Mouse (Mus musculus) left cerebral cortex, postnatal 25 days (tissue): ENCODE results near the gene Duoxa2. TPM values are rescaled to one million over a fixed set of nuclear protein-coding genes. Genes with fewer than 3 reads are reported as not detected.

ENCODE experiments used
- DNase-seq, 2 experiments: peaks; one replicate each; pipeline ENCODE4 v3.0.0; 2022; ENCODE audit warnings: low spot score in 2 of 2, mixed read lengths in 1 of 2
- intact Hi-C: fragments of 180-260 bp; cut with DNase I; formaldehyde crosslinking; loops from one replicate; pipeline ENCODE4 v1.15.1; 2025
- total RNA-seq, 2 experiments: library from RNA; stranded (reverse); gene quantifications; 2 replicates each; pipeline ENCODE4 v1.2.3; 2021

Gene Duoxa2
- total RNA-seq, 2 experiments from 2014 or later: not detected

- DNase-seq: peak in 1 of 2 experiments; percentile 30
- intact Hi-C loops: no loop called here
These were observed 50.6 kb downstream of the Duoxa2 start for GRCm38 (mm10) chr2:122349136-122349785.

GRCm38 (mm10) chr2:122351156-122351930 lies 52.6 kb downstream of the Duoxa2 start:
- DNase-seq: peak; percentile 48 to 91
- intact Hi-C loops: no loop called here

- intact Hi-C loops: no loop called here
- peak; percentile 46 to 61 for DNase-seq
These were observed 53.2 kb downstream of the Duoxa2 start for GRCm38 (mm10) chr2:122351931-122352329.

Other genes starting within 250 kb of the Duoxa2 start
- gene Spg11, start 180.5 kb upstream of the Duoxa2 start, total RNA-seq: 10 to 100 TPM; 14.9 to 16.6 TPM
- gene B2m, start 151.2 kb upstream of the Duoxa2 start, total RNA-seq: 100 to 1,000 TPM; 104 to 107 TPM
- gene Trim69, start 138.2 kb upstream of the Duoxa2 start, total RNA-seq: not detected
- gene Patl2, start 112.7 kb upstream of the Duoxa2 start, total RNA-seq: not detected
- not detected for gene Terb2, start 112.6 kb upstream of the Duoxa2 start, total RNA-seq
- gene Sord, start 64.2 kb upstream of the Duoxa2 start, total RNA-seq: 10 to 100 TPM; 14.8 to 14.9 TPM
- under 1 TPM in 1 of 2 experiments, not detected in 1; 0.07 TPM for gene Duox2, start 451 bp upstream of the Duoxa2 start, total RNA-seq
- gene Duoxa1, start 14.8 kb downstream of the Duoxa2 start, total RNA-seq: not detected
- under 1 TPM in 1 of 2 experiments, not detected in 1; 0.07 TPM for gene Duox1, start 16.8 kb downstream of the Duoxa2 start, total RNA-seq
- gene Shf, start 70.3 kb downstream of the Duoxa2 start, total RNA-seq: 10 to 100 TPM; 64.9 to 72.2 TPM
- not detected for gene Slc28a2, start 127.6 kb downstream of the Duoxa2 start, total RNA-seq
- under 1 TPM in 1 of 2 experiments, not detected in 1; 0.09 TPM for gene Gm14085, start 186.0 kb downstream of the Duoxa2 start, total RNA-seq